Mouse (Mus musculus) induced T-regulatory cell, adult 2 months (primary cell): ENCODE measurements around the gene Trip10.

Experiments
- DNase-seq: peaks from one replicate; pipeline ENCODE4 v3.0.0-alpha.2; 2012; ENCODE audit warnings: low read depth

Gene Trip10

DNA sequence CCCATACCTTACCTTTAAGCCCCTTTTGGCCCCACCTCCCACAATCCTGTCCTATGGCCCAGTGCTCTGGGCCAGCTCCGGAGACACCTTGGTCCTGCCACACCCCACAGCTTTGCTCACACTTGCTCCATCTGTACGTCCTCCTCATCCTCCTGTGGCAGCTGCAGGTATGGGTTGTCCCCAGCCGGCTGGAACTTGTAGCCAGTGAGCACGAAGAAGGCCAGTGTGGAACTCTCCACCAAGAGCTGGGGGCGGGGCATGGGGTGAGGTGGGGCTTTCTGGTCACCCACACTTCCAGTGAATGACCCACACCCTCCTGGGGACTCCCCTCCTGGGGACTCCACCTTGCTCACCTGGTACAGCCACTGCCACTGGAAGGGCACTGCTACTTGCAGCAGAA lies 13.5 kb upstream of the Trip10 start:
- DNase-seq = no peak

DNA sequence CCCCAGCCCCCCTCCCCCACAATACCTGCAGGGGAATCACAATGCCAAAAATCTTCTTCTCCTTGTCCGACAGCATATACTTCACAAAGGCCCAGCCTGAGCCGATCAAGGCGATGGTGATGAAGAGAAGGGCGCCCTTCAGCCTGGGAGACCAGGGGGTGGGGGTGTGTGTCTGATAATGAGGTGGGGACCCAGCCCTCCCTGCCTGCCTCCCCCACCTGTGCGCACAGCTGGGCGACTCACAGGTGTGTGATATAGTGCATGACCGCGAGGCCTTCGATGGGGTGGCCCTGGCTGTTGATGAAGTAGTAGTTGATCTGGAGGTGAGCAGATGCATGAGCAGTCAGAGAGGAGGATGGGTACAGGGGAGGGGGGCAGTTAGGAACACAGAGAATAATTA lies 12.1 kb upstream of the Trip10 start:
- DNase-seq = no peak

DNA sequence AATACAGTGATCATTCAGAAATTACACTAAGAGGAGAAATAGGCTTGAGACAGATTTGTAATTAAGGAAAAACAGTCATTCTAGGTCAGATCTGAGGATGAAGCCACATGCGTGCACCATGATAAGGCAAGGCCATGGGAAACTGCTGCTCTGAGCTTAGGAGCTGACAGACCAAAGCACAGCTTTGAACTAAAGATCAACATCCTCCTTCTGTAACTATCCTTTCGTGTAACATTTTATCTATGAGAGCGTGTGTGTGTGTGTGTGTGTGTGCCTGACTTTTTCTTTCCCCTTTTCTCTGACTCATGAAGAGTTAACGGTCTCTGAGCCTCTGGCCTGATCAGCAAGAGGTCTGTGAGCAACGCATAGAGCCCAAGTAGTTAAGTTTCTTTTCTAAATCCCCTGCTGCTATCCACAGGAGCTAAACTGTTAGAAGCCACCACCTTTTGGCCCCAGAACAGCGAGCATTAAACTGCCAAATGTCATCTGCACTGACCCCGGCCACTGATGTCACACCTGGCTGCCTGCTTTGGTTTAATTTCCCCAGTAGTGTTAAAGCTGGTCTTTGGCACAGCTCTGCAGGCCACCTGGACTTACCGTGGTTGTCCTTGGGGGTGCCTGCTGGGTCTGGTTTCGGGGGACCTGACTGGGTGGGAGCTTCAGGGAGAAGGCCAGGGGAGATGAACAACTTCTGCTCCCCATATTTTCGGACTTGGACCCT lies 5.4 kb upstream of the Trip10 start:
- no peak for DNase-seq

DNA sequence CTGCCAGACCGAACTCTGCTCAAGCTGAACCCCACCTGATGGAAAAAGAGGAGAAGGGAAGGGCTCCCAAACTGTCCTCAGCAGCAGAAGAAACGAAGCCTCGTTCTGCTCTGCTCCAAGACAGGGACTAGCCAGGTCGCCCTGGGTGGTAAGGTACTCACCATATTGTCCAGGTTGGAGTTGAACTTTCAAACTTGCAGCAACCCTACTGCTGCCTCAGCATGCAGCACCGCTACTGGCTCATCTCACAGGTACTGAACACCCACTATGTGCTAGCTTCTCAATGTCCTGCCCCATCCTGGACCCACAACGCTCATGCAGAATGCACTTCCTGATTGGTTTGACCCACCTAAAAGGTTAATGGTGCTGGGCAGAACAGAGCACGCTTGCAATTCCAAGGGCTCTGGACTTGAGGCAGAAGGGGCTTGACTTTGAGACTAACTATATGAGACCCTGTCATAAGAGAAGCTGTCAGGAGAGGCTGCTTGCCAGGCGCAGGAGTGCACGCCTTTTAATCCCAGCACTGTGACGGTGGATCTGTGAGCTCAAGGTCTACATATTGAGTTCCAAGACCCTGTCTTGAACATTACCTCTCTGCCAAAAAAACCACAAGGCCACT lies 3.8 kb upstream of the Trip10 start:
- no peak for DNase-seq

DNA sequence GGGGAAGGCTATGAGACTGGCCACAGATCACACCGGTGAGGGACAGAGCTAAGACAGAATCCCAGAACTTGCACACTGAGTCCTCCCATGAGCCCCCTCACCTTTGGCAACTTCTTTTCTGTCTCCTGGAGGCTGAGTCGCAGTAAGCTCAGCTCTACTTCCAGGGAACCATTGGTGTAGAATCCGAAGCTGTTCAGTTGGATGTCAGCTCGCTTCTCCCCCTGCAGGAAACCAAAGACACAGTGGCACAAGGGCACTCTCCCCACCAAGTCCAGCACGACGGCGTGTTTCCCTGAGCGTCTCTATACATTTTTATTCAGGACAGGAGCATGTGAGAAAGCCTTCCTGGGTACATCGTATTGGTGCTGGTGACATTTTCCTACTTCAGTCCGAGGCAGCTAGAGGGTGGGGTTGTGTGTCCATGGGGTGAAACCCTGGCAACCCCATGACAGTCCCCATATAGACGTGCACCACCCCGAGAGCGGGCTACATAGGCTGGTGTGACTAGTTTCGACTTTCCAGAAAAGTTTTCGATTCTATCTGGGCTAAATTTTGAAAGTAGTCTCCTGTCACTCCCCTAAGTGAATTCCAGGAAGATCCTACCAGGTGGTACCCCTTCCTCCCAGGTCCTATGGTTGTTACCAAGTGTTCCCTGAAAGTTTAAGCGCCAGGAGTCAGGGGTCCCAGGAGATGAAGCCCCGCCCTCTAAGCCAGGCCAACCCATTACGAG lies 2.4 kb upstream of the Trip10 start:
- DNase-seq = no peak

DNA sequence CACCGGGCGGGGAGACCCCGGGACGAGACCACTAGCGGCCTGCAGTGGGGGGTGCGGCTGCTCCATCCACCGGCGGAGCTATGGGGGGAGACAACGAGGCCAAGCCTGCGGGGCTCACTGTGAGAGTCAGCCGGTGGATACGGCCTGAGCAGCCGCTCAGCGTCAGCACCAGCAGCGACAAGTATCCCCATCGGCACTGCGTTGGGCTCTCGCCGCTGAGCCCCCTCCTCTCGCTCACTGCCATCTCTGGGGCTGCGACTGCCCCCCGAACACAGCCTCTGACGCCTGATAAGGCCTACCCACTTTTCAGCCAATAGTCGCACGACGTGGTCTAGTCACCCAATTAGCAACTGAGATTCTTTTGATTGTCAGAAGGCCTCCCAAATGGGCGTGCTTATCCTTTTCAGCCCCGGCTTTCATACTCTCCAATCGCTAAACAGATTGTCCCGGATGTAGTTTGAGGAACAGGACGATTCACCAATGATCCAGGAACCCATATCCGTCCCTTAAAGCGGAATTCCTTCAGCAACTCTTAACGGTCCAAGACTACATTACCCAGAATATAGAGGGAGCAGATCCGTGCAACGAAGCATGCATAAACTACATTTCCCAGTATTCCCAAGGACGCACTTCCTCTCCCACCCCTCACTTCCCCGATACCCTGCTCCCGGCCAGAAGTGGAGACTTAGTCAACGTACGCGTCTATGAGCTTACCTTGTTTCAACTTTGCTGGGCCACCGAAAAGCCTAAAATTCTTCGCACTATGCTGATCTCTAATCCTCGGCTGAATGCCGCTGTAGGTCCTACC lies 1.7 kb upstream of the Trip10 start:
- peak; percentile 97 for DNase-seq

DNA sequence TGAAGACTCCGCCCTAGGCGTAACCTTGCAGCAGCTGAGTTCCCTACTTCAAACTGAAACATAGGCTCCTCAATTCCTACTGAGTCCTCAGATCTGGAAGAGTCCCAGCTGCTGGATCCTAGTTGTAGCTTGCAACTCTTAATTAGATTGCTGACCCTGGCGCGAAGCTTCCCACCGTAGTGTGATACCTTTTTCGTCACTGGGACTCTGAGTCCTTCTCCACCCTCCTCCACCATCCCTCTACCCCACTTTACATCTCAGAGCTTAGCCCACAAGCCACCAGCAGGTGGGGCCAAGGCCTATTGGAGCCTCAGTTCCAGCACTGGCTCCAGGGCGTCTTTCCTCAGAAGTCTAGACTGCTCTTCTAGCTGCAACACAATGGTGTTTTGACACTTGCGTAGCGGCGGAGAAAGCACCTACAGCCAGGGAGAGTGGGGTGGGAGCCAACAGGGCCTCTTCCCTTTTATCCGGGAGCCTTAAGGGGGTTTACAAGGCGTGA lies 1.0 kb upstream of the Trip10 start, which contains the start of gene Gpr108:
Gpr108 (minus strand) TSS at position 246 of the 499 bp plus-strand sequence.
- peak; percentile 95 for DNase-seq

DNA sequence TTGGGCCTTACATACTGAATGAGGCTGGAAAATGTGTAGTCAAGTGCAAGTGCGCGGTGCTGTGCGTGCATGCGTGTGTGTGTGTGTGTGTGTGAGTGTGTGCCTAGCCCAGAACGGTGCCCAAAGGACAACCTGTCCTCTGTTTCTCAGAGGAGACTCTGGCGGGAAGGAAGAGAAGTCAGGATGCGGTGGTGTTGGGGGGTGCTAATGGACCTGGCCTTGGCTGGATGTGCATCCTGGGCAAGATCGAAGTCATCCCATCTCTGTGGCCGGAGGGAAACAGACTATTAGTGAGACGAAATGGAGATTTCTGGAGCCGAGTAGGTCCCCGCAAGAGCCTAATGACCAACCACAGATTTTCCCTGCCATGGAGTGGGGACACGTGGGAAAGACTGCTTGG lies 484 bp upstream of the Trip10 start:
- no peak for DNase-seq

DNA sequence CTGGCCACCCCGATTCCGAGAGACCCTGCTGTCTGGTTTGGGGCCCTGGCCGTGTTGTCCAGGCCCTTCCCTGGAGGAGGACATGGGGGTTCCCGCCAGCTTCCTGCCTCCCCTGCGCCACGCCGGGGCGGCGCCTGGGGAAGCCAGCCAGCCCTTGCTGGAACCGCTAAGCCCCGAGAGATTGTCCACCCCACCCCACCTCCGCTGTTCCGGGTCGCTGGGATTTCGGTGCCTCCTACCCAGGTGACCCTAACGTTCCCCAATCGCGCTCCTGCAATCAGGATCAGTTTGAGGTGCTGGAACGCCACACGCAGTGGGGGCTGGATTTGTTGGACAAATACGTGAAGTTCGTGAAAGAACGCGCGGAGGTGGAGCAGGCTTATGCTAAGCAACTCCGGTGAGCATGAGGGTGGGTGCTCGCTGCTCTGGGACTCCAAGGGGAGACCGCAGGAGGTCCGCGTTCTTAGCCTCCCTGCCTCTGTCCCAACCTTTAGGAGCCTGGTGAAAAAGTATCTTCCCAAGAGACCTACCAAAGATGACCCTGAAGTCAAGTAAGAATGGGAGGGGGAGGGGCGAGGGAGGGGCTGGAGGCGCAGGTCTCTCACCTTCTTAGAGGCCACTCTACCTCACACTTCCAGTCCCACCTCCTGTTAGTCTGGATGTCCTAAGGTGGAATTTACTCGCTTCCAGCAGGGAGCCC lies 1.4 kb downstream of the Trip10 start:
- DNase-seq = peak; percentile 55

DNA sequence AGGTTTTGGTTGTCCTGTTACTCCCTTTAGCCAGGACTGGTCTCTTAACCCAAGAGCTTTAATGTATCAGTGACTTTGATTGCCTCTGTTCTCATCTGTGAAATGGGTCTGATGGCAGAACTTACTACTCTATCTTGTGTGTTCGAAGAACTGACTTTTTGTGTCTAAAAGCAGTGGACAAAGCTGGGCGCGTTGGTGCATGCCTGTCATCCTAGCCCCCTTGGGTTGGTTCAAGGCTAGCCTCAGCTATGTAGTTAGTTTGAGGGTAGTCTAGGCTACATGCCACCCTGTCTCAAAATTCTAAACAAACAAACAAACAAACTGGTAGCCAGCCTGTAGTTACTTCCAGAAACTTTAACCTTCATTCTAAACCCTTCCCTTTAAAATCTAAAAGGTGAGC lies 2.2 kb downstream of the Trip10 start:
- DNase-seq = no peak

DNA sequence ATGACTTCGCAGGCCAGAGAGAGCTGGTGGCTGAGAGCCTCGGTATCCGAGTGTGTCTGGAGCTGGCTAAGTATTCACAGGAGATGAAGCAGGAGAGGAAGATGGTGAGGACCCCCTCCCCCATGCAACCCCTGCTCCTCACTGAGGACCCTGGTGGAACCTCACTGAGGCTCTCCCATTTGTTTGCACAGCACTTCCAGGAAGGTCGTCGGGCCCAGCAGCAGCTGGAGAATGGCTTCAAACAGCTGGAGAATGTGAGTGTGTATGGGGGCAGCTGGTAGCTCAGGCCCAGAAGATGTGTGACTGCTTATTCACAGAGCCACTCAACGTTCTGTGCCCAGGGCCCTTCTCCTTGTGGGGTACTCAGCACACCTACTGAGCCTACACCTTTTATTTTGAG lies 4.1 kb downstream of the Trip10 start:
- DNase-seq = no peak

DNA sequence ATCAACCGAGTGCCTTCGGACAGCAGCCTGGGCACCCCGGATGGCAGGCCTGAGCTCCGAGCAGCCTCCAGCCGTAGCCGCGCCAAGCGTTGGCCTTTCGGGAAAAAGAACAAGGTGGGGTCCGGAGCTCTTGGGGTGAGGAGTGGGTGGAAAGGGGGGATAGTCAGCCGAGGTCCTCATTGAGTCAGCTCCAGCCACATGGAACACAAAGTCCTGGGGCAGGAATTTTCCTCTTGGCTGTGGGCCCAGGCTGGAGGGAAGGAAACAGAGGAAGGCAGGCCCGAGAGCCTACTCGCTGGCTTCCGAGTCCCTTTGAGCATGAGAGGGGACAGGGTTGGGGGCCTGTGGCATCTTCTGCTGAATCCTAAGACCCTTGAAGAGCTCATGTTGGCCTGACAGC lies 6.1 kb downstream of the Trip10 start:
- no peak for DNase-seq

DNA sequence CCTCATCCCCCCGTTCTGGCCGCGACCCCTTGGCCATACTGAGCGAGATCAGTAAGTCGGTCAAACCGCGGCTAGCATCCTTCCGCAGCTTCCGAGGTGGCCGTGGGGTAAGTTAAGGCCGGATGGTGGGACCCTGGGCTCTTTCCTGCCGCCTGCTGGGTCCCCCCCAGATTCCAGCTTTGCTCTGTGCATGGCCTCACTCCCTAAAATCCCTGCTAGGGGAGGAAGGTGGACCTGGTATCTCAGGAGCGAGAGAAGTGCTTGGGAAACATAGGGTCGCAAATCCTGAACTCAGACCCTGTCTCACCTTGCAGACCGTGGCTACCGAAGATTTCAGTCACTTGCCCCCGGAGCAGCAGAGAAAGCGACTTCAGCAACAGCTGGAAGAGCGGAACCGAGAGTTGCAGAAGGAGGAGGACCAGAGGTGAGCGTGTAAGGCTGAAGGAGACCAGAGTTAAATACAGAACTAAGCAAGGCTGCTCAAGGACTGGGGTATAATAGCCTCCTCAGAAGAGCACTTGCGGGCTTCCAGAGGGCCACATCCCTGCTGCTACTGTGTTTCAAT lies 7.7 kb downstream of the Trip10 start:
- DNase-seq = no peak

DNA sequence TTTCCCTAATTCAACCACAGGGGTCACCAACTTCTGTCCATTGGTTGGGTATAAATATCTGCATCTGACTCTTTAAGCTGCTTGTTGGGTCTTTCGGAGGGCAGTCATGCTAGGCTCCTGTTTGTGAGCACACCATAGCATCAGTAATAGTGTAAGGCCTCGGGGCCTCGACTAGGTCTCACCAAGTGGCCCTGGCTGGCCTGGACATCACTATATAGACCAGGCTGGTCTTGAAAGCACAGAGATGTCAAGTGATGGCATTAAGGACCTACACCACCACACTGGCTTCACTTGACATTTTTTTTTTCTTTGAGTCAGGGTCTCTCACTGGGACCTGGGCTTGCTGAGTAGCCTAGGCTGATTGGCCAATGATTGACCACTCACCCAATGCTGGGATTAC lies 8.9 kb downstream of the Trip10 start:
- DNase-seq = no peak

DNA sequence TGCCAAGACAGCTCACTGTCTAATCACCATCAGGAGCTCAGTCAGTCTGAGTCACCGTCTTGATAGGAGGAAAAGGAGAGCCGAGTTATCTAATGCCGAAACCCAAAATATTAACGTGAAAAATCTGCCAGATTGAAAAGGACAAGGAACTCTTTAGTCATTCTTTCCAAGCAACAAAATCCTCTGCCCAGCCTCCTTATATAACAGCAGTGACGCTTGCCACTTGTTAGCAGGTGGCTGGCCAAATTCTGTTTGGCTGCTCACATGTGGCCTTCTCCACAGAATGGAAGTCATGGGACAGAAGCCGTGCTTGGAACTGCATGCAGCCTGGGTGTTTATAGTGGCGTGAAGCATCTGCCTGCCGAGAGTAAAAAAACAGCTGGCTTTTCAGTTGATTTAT lies 10.5 kb downstream of the Trip10 start:
- DNase-seq = no peak

DNA sequence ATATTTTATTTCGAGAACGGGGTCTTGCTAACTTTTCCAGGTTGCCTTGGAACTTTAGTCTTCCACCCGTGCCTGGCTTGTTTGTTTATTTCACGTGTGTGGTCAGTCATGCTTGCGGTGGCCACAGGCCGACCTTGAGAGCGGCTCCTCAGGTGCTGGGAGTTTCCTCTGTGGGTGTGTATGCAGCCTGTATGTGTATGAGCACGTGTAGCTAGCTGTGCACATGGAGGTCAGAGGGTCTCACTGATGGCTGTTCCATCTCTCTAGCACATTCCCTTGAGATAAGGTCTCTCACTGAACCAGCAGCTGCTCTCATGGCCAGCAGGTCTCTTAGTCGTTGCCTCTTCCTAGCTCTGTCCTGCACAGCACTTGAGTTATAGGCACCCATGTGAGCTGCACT lies 11.1 kb downstream of the Trip10 start:
- DNase-seq = no peak

DNA sequence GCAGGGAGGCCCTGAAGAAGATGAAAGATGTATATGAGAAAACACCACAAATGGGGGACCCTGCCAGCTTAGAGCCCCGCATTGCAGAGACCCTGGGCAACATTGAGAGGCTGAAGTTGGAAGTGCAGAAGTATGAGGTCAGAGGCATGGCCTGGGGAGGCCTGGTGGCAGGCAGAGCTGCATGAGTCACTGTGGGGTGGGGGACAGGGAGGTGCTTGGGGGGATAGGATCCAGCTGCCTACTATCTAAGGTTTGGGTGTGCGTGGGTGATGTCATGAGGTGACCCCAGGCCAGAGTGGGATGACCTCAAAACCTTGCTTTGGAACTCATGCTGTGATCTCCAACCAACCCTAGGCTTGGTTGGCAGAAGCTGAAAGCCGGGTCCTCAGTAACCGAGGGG lies 12.0 kb downstream of the Trip10 start:
- no peak for DNase-seq

DNA sequence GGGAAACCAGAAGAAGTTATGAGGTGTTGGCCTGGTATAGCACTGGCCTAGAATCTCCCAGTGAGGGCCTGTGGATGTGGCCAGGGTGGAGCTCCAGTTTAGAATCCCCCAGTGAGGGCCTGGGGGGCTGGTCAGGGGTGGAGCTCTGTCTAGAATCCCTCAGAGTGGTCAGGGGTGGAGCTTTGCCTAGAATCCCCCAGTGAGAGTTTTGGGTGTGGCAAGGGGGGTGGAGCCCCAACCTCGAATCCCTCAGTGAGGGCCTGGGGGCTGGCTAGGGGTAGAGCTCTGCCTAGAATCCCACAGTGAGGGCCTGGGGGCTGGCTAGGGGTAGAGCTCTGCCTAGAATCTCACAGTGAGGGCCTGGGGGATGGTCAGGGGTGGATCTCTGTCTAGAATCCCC lies 12.5 kb downstream of the Trip10 start:
- DNase-seq = no peak

DNA sequence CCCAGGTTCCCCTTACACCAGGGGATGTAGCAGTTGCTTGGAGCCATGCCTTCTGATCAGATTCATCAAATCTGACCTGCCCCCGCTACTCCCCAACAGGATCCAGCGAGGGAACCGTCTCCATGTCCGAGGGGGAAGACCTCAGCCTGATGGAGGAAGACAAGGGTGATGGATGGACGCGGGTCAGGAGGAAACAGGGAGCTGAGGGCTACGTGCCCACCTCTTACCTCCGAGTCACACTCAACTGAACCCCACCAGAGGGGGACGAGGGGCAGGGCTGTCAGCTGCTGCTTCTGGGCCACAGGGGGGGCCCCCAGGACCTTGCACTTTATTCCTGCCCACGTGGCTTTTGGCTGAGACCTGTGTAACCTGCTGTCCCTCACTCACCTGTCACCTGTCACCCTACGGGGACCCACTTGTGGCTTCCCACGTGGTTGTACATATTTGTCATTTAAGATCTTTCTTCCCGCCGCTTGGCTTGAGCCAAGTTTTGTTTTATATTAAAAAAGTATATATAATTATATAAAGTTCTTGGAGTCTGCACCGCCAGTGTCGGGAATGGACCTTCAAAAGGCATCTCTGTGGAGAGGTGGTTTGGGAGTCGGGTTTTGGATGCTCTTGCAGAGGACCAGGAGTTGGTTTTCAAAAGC lies 13.8 kb downstream of the Trip10 start:
- DNase-seq = no peak

DNA sequence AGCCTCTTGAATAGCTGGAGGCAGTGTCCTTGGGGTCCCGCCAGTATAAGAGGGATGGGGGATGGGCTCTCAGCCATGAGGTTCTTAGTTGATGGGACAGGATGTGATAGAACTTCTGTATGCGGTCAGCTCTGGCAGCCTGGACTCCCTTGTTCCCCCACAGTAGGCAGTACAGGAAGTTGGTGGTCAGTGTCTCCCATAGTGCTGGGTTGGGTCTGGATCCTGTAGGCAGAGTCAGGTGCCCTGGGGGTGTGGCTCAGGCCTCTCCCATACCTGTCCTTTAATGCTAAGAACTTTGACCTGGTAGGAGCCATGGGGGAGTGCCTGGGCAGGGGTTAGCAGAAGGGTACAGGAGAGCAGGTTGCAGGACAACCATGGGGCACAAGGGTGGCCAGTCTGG lies 14.9 kb downstream of the Trip10 start:
- DNase-seq = no peak
